Mouse (Mus musculus): ENCODE data around the gene Gm37240. TPM values are rescaled to one million over a fixed set of nuclear protein-coding genes. Genes with fewer than 3 reads are reported as not detected.
"Not testable (repeated sequence)": the region's sequence is repeated elsewhere in the genome, so short reads cannot be mapped to it uniquely, and the experiment has no call there.

Gm37240 gene
- polyA plus RNA-seq, 1 experiment from 2014 or later: 0.43 TPM

DNA sequence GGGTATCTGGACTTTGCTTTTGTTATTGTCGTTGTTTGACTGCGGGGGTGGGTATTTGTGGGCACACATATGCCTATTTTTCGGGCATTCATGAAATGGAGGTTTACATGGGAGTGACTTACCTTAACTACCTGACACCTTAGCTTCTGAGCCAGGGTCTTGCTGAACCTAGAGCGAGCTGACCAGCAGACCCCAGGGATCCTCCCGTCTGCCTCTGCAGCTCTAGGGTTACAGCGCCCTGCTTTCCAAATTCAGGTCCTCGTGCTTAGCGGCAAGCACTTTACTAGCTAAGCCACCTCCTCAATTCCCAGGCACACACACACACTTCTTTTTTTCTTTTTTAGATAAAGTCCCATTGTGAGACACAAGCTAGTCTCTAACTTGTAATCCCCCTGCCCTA, 36.0 kb upstream of the Gm37240 start:
- ATAC-seq (replicated peaks; ENCODE audit: low FRiP score): no peak
- H3K4me1 ChIP-seq (replicated peaks; ENCODE audit: control insufficient read depth, insufficient read depth, low read length): no peaks in the 10 kb centered on the region
- WGBS: 70% methylated on average over 8 of the region's 8 CpGs
- H3K4me3 ChIP-seq (ENCODE audit: low read depth, low read length): no peak overlapping the region
- no peak overlapping the region for H3K4me2 ChIP-seq (ENCODE audit: low read depth, low read length, severe bottlenecking)
- H3K9ac ChIP-seq (ENCODE audit: low read length): no peak overlapping the region
- no peaks in the 10 kb centered on the region for H3K9me3 ChIP-seq (ENCODE audit: control insufficient read depth, low read length)
- DNase-seq (ENCODE audit: low spot score): no peak
- no peak overlapping the region for H3K27ac ChIP-seq (ENCODE audit: low read depth, low read length)
- no peaks in the 10 kb centered on the region for H3K27me3 ChIP-seq (ENCODE audit: control insufficient read depth, insufficient read depth, low read length)
- no peaks in the 10 kb centered on the region for H3K36me3 ChIP-seq (ENCODE audit: control insufficient read depth, insufficient read depth, low read length)

DNA sequence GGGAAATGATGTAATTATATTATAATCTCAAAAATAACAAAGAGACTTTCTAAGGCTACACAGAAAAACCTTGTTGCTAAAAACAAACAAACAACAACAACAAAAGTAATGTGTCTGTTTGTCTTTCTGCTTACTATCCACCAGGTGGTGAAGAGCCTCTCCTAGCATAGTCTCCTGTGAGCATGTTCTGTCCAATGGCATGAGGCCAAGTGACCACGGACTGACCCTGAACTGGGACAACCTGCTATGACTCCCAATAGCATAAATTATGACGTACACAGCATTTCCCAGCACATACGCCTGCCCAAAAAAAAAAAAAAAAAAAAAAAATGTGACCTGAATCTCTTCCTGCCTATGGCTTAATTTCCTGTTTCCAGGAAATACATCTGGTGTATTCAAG, 35.0 kb upstream of the Gm37240 start:
- Histone ChIP-seq H3K9me3 (ENCODE audit: control insufficient read depth, low read length) (no peaks in the 10 kb centered on the region), H3K36me3 (ENCODE audit: control insufficient read depth, insufficient read depth, low read length) (no peaks in the 10 kb centered on the region), H3K27me3 (ENCODE audit: control insufficient read depth, insufficient read depth, low read length) (no peaks in the 10 kb centered on the region), H3K4me1 (replicated peaks; ENCODE audit: control insufficient read depth, insufficient read depth, low read length) (no peaks in the 10 kb centered on the region), H3K9ac (ENCODE audit: low read length) (no peak overlapping the region), H3K27ac (ENCODE audit: low read depth, low read length) (no peak overlapping the region), H3K4me2 (ENCODE audit: low read depth, low read length, severe bottlenecking) (no peak overlapping the region), H3K4me3 (ENCODE audit: low read depth, low read length) (no peak overlapping the region)
- DNase-seq (ENCODE audit: low spot score) (no peak), ATAC-seq (replicated peaks; ENCODE audit: low FRiP score) (no peak)
- 90% methylated on average over 3 of the region's 3 CpGs for WGBS

- not testable (repeated sequence) for H3K36me3 ChIP-seq (ENCODE audit: control insufficient read depth, insufficient read depth, low read length); H3K9ac ChIP-seq (ENCODE audit: low read length); H3K27me3 ChIP-seq (ENCODE audit: control insufficient read depth, insufficient read depth, low read length); DNase-seq (ENCODE audit: low spot score); H3K4me2 ChIP-seq (ENCODE audit: low read depth, low read length, severe bottlenecking); H3K4me3 ChIP-seq (ENCODE audit: low read depth, low read length); ATAC-seq (replicated peaks; ENCODE audit: low FRiP score); H3K9me3 ChIP-seq (ENCODE audit: control insufficient read depth, low read length); H3K27ac ChIP-seq (ENCODE audit: low read depth, low read length); H3K4me1 ChIP-seq (replicated peaks; ENCODE audit: control insufficient read depth, insufficient read depth, low read length)
- 90% methylated on average over 2 of the region's 2 CpGs for WGBS
Observed at GRCm38 (mm10) chr3:85920671-85921070, 33.4 kb upstream of the Gm37240 start.

GRCm38 (mm10) chr3:85917600-85917999, 30.3 kb upstream of the Gm37240 start:
- Histone ChIP-seq H3K4me2 (ENCODE audit: low read depth, low read length, severe bottlenecking) (no peak overlapping the region), H3K27ac (ENCODE audit: low read depth, low read length) (no peak overlapping the region), H3K4me1 (replicated peaks; ENCODE audit: control insufficient read depth, insufficient read depth, low read length) (no peaks in the 10 kb centered on the region), H3K9me3 (ENCODE audit: control insufficient read depth, low read length) (no peaks in the 10 kb centered on the region), H3K4me3 (ENCODE audit: low read depth, low read length) (no peak overlapping the region), H3K27me3 (ENCODE audit: control insufficient read depth, insufficient read depth, low read length) (no peaks in the 10 kb centered on the region), H3K9ac (ENCODE audit: low read length) (no peak overlapping the region), H3K36me3 (ENCODE audit: control insufficient read depth, insufficient read depth, low read length) (no peaks in the 10 kb centered on the region)
- 19% methylated on average over 4 of the region's 4 CpGs for WGBS
- DNase-seq (ENCODE audit: low spot score) (peak; percentile 56), ATAC-seq (replicated peaks; ENCODE audit: low FRiP score) (no peak)

GRCm38 (mm10) chr3:85914806-85915205, 27.5 kb upstream of the Gm37240 start:
- H3K9ac ChIP-seq (ENCODE audit: low read length): no peak overlapping the region
- H3K9me3 ChIP-seq (ENCODE audit: control insufficient read depth, low read length): no peaks in the 10 kb centered on the region
- ATAC-seq (replicated peaks; ENCODE audit: low FRiP score) (no peak), DNase-seq (ENCODE audit: low spot score) (no peak)
- H3K4me1 ChIP-seq (replicated peaks; ENCODE audit: control insufficient read depth, insufficient read depth, low read length): no peaks in the 10 kb centered on the region
- H3K36me3 ChIP-seq (ENCODE audit: control insufficient read depth, insufficient read depth, low read length): no peaks in the 10 kb centered on the region
- WGBS: 91% methylated on average over 6 of the region's 6 CpGs
- no peak overlapping the region for H3K4me2 ChIP-seq (ENCODE audit: low read depth, low read length, severe bottlenecking)
- no peaks in the 10 kb centered on the region for H3K27me3 ChIP-seq (ENCODE audit: control insufficient read depth, insufficient read depth, low read length)
- H3K27ac ChIP-seq (ENCODE audit: low read depth, low read length): no peak overlapping the region
- H3K4me3 ChIP-seq (ENCODE audit: low read depth, low read length): no peak overlapping the region

GRCm38 (mm10) chr3:85907136-85907535, 19.8 kb upstream of the Gm37240 start:
- ATAC-seq (replicated peaks; ENCODE audit: low FRiP score): no peak
- Histone ChIP-seq H3K36me3 (ENCODE audit: control insufficient read depth, insufficient read depth, low read length) (no peaks in the 10 kb centered on the region), H3K27ac (ENCODE audit: low read depth, low read length) (no peak overlapping the region), H3K4me2 (ENCODE audit: low read depth, low read length, severe bottlenecking) (no peak overlapping the region), H3K27me3 (ENCODE audit: control insufficient read depth, insufficient read depth, low read length) (no peaks in the 10 kb centered on the region), H3K4me1 (replicated peaks; ENCODE audit: control insufficient read depth, insufficient read depth, low read length) (no peaks in the 10 kb centered on the region), H3K9ac (ENCODE audit: low read length) (no peak overlapping the region), H3K9me3 (ENCODE audit: control insufficient read depth, low read length) (no peaks in the 10 kb centered on the region), H3K4me3 (ENCODE audit: low read depth, low read length) (no peak overlapping the region)
- WGBS: 83% methylated on average over 7 of the region's 7 CpGs
- DNase-seq (ENCODE audit: low spot score): no peak

GRCm38 (mm10) chr3:85904371-85904770, 17.1 kb upstream of the Gm37240 start:
- no peaks in the 10 kb centered on the region for H3K9me3 ChIP-seq (ENCODE audit: control insufficient read depth, low read length)
- no peak overlapping the region for H3K27ac ChIP-seq (ENCODE audit: low read depth, low read length)
- no peak overlapping the region for H3K4me2 ChIP-seq (ENCODE audit: low read depth, low read length, severe bottlenecking)
- no peaks in the 10 kb centered on the region for H3K27me3 ChIP-seq (ENCODE audit: control insufficient read depth, insufficient read depth, low read length)
- DNase-seq (ENCODE audit: low spot score) (no peak), ATAC-seq (replicated peaks; ENCODE audit: low FRiP score) (no peak)
- H3K36me3 ChIP-seq (ENCODE audit: control insufficient read depth, insufficient read depth, low read length): no peaks in the 10 kb centered on the region
- H3K9ac ChIP-seq (ENCODE audit: low read length): no peak overlapping the region
- H3K4me3 ChIP-seq (ENCODE audit: low read depth, low read length): no peak overlapping the region
- H3K4me1 ChIP-seq (replicated peaks; ENCODE audit: control insufficient read depth, insufficient read depth, low read length): no peaks in the 10 kb centered on the region

- Histone ChIP-seq H3K9ac (ENCODE audit: low read length) (no peak overlapping the region), H3K4me3 (ENCODE audit: low read depth, low read length) (no peak overlapping the region), H3K27me3 (ENCODE audit: control insufficient read depth, insufficient read depth, low read length) (no peaks in the 10 kb centered on the region), H3K4me2 (ENCODE audit: low read depth, low read length, severe bottlenecking) (no peak overlapping the region), H3K4me1 (replicated peaks; ENCODE audit: control insufficient read depth, insufficient read depth, low read length) (no peaks in the 10 kb centered on the region), H3K36me3 (ENCODE audit: control insufficient read depth, insufficient read depth, low read length) (no peaks in the 10 kb centered on the region), H3K27ac (ENCODE audit: low read depth, low read length) (no peak overlapping the region), H3K9me3 (ENCODE audit: control insufficient read depth, low read length) (no peaks in the 10 kb centered on the region)
- DNase-seq (ENCODE audit: low spot score): no peak
- no peak for ATAC-seq (replicated peaks; ENCODE audit: low FRiP score)
- WGBS: 93% methylated on average over 5 of the region's 5 CpGs
Observed at GRCm38 (mm10) chr3:85895020-85895419, 7.7 kb upstream of the Gm37240 start.

- H3K9me3 ChIP-seq (ENCODE audit: control insufficient read depth, low read length): no peaks in the 10 kb centered on the region
- no peak overlapping the region for H3K9ac ChIP-seq (ENCODE audit: low read length)
- peaks cover 12% of the 10 kb centered on the region for H3K27me3 ChIP-seq (ENCODE audit: control insufficient read depth, insufficient read depth, low read length)
- H3K4me3 ChIP-seq (ENCODE audit: low read depth, low read length): no peak overlapping the region
- WGBS: 74% methylated on average over 1 of the region's 1 CpGs
- no peak overlapping the region for H3K27ac ChIP-seq (ENCODE audit: low read depth, low read length)
- H3K4me2 ChIP-seq (ENCODE audit: low read depth, low read length, severe bottlenecking): no peak overlapping the region
- ATAC-seq (replicated peaks; ENCODE audit: low FRiP score) (no peak), DNase-seq (ENCODE audit: low spot score) (no peak)
- H3K36me3 ChIP-seq (ENCODE audit: control insufficient read depth, insufficient read depth, low read length): no peaks in the 10 kb centered on the region
- H3K4me1 ChIP-seq (replicated peaks; ENCODE audit: control insufficient read depth, insufficient read depth, low read length): peaks cover 4% of the 10 kb centered on the region; the same call in 1 of the 2 replicates
Observed at GRCm38 (mm10) chr3:85891571-85891970, 4.3 kb upstream of the Gm37240 start.

All from forebrain, embryonic 11.5 days (tissue).